Mouse (Mus musculus): ENCODE measurements around the gene Fgf18.

Gene Fgf18

DNA sequence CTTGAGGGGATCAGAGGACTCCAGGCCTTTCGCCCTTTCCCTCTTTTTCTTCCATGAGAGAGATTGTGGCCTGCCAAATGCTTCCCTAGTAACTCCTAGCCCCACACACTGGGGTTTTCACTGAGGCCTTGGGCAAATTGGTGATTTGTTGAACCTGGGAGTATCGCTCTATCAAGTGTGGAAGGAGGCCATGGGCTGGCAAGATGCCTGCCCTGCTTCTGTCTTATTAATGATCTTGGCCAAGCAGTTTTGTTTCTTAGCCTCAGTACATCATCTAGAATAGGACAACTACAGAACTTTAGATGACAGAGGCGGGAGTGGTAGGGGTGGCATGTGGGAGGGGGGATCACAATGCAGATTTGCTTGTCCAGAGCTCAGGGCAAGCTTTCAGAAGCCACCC is 31.4 kb downstream of the Fgf18 start:
- no peak for DNase-seq (ENCODE audit: low read depth)

DNA sequence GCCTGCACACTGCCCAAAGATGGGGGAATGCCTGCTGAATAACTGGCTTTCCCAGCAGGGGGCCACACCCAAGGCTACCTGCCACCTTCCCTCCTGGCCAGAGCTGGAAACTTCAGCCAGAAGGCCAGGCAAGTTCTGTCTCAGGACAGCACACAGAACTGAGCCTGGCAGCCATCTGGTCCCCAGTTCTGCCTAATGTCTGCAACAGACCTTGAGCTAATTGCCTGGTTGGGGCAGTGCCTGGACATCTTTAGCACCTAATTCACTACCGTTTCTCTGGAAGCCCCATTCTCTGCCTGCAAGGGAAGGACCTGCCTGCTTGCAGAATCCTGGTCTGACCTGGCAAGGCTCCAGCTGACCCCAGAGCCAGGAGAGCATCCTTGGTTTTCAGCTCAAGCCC is 34.8 kb downstream of the Fgf18 start:
- no peak for DNase-seq (ENCODE audit: low read depth)

DNA sequence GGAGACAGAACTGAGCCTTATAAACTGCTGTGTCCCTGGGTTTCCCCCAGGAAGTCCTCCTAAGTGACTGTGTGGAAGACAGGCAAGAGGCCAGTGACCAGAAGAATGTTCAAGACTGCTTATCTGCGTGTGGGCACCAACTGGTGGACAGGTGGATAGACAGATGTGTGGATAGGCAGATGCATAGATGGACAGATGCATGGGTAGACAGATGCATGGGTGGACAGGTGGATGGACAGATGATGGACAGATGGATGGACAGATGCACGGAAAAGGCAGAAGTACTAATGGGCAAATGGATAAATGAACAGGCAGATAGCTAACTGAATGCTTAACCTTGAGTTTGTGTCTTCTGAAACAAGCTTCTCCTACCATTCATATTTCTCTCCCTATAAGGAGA is 37.1 kb downstream of the Fgf18 start:
- no peak for DNase-seq (ENCODE audit: low read depth)

DNA sequence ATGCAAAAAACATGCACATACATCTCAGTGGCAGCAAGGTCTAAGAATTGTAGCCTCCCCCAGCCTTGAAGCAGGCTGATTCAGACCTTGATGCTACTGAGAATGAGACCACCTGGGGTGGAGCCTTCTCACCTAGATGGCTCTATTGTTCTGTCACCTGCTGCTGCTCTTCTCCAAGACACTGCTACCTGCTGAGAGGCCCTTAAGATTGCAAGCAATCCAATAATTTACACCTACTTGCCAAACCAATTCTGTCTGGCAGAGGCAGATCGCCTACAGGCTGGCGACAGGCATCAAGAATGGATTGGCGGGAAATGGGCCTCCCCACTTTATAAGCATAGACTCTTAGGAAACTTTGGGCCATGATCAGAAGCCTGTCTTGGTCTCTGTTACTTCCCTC is 39.7 kb downstream of the Fgf18 start:
- no peak for DNase-seq (ENCODE audit: low read depth)

DNA sequence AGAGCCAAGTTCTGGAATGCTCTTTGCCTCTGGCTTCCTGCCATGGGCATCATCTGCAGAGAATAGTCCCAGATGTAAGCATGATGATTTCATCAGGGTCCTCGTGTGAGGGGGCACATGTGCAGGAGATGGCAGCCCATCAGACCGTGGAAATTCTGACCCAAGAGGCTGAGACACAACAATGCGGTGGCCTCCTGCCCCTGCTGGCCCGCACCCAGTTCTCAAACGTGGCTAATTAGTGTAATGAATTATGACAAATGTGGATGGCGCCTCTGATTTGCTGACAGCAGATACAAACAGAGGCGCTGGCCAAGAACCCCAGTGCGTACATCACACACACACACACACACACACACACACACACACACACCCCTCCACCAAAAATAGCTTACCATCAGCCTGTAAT is 42.3 kb downstream of the Fgf18 start:
- no peak for DNase-seq (ENCODE audit: low read depth)

DNA sequence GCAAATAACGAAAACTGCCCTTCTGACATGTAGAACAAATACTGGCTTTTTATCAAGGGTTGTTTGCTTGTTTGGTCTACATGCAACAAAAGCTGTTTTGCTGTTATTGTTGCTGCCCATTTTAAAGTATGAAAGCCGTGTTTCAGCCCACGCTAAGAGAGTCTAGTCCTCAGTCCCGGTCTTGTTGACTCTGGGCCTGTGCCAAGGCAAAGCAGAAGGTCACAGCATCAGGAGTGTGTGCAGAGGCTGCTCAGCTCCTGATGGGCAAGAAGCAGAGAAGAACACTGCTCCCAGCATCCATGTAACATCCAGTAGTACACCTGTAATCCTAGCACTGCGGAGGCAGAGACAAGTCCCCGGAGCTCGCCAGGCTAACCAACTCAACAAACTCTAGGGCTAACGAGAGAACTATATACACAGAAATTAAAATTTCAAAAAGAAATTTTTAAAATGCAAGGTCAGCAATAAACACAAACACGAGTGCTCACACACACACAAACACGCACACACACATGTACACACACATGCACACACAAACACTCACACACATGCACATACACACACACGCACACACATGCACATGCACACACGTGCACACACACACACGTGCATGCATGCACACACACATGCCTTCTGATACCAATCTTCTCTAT is 43.8 kb downstream of the Fgf18 start:
- DNase-seq (ENCODE audit: low read depth): no peak

DNA sequence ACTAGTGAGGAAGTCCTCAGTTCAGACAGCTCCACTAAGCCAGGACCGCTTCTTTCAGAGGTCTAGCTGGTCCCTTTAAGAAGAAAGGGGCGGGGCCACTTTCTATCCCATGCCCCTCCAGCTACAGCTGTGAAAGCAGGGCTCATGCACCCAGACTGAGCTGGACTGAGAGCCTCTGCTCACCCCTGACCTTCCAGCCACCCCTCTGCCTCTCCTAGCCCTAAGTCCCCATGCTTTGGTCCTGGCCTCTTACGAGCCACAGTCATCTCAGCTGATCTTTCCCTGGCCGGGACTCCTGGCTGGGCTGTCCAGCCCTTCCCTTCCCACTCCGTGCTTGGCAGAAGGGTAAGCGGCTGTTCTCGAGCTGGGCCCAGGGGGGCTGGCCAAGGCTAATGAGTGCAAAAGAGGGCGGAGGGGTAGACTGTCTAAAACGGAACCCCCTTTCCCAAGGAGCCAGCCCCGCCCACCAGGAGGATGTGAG is 47.1 kb downstream of the Fgf18 start:
- DNase-seq (ENCODE audit: low read depth): no peak

DNA sequence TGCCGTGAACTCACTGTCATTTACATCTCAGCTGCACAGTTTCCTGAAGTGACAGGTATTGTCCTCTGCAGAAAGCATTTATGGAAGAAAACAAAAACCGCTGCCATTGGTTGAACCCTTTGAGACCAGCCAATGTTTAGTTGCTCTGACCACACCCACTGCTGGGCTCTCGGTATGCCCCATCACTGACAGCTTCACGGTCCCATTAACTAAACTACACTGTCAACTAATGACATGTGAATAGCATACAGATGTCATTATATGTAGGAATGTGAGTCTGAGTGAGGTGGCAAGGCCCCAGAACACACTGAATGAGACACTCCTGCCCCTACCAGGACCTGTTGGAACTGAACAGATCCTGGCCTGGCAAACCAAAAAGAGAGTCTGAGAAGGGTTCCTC is 47.8 kb downstream of the Fgf18 start:
- DNase-seq (ENCODE audit: low read depth): no peak

DNA sequence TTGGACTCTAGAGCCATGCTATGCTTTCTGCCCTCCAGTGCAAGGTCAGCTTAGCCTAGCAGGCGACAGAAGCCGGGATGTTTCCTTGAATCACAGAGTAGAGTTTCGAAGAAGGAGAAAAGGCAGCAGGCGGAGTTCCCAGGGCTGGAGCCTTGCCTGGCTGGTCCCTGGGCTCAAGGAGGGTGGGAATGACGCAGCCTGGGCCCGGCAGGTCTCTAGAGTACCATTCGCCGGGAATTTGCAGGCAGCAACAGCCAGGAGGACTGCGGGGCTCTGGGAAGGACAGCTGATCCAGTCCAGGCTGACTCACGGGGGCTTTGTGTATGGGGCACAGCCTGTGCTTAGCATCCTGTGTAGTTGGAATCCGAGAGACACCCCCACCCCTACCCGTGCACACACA is 48.8 kb downstream of the Fgf18 start:
- DNase-seq (ENCODE audit: low read depth): no peak

DNA sequence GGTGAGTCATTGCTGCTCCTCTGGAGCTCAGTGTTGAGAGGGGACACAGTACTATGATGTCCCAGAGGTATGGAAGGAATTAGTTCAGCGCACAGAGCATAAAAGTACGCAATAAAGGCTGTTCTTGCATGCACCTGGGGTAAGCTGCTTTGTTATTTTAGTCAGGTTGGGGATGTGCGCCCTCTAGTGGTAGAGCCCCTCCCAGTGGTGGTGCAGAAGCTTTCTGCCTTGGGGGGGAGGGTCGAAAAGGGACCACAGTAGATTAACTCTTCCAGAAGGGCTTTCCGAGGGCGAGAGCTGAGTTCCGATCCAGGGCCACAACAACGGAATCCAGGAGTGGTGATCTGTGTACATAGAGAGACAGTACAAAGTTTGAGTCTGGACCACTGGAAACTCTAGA is 49.3 kb downstream of the Fgf18 start:
- no peak for DNase-seq (ENCODE audit: low read depth)

DNA sequence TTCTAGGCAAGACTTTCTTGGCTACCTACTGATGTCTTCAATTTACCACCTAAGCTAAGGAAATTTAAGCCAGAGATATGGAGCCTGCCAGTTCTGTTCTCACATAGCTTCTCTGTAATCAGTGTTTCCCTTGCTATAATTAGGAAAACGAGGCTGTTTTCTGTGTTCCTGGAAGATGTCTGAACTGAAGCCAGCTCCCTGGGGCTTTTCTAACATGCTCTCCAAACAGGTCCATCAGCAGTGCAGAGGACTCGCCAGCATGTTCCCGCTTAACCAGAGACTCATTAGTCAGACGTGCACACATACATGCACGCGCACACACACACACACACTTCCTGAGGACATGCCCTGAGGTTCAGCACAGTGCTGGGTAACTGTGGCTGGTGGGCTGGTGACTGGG is 57.3 kb downstream of the Fgf18 start:
- no peak for DNase-seq (ENCODE audit: low read depth)

DNA sequence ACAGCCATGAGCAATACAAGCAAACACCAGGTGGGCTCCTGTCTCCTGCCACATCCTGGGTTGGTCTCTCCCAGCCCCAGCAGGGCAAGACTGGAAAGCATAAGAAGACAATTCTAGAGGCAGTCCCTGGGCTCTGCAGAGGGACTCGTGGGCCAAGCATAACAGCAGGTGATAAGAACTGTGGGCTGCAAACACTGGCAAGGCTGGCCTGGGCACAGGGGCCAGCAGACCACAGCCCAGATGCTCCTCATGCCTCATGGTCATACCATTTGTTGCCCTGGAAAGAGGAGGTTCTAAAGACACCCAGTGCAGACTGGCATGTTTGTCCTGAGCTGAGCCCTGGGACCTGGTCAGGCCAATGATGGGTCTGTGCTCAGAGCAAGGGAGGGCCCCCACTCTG is 59.0 kb downstream of the Fgf18 start:
- DNase-seq (ENCODE audit: low read depth): no peak

DNA sequence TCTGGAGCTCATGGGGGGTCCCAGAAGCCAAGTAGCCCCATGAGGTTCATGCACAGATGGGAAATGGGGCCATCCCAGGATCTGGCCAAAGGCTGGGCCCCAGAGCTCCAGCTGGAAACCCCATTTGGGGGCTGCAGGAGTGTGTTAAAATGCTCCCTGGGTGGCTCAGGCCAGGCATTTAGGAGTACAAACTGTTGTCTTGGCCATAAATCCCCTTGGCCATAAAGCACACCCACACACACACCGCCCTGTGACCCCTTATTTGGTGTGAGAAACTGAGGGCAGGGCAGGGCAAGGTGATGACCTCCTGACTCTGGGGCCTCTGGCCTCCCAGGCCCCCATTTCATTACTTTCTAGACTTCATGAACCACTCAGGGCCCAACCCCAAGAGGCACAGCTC is 61.2 kb downstream of the Fgf18 start:
- no peak for DNase-seq (ENCODE audit: low read depth)

DNA sequence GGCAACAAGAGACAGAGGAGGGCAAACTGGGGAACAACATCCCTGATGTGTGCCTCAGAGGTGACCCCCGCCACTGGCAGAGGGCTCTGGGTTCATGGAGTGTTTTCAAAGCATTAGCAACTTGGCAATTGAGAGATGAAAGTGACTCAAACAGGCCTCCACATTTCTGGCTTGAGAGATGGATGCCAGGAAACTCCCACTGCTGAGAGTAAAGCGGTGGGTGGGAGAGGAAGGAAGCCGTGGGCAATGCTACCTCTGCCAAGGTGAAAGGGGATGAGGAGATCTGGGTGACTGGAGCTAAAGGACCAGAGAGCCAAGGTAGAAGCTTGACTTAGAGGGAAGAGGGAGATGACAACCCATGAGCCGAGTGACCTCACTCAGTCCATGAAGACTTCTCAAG is 61.7 kb downstream of the Fgf18 start:
- DNase-seq (ENCODE audit: low read depth): no peak

DNA sequence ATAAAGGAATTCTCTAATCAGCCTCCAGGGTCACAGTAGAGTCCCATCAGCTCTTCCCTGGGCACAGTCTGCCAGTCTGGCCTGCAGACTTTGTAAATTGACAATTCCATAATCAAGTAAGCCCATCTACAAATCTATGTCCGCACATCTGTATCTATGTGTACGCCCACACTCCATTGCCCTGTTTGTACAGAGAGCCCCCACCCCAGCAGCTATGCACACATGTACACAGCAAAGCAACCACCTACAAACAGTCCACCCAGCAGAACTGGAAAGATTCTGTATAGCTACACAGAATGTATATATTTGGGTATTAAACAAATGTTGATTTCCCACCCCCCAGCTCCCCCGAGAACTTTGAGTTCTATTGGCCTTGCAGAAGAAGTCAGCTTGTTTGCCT is 62.1 kb downstream of the Fgf18 start:
- DNase-seq (ENCODE audit: low read depth): no peak

DNA sequence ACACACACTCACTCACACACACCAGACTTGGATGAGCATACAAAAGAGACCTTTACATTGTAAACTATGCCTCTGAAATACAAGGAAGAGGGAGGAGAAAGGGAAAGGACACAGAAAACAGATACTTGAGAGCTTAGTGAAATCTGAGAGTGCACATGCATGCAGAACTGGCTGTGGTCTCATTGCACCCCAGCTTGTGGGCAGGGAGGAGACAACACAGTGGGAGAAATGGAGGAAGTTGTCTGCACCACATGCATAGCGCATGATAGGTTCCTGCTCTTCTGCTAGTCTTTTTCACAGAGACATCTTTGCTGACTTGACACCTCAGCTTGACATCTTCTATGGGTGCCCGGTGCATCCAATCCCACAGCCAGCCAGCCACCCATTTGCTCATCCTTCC is 63.2 kb downstream of the Fgf18 start:
- no peak for DNase-seq (ENCODE audit: low read depth)

DNA sequence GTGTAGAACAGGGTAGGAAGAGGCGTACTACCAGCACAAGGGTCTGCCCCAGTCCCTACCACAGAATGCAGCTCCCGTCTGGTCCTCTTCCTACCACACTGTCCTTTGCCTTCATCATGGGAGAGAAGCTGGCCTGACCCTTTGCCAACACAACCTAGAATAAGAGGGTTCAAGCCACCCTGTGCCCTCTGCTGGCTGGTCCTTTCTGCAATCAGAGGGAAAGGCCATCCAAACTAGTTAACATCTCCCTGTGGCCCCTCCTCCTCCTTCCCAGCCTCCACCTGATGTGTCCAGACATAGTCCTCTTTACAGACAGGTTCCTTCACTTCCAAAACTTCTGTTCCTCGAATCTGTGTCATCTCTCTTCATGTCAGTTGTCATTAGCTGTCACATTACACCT is 66.0 kb downstream of the Fgf18 start:
- no peak for DNase-seq (ENCODE audit: low read depth)

DNA sequence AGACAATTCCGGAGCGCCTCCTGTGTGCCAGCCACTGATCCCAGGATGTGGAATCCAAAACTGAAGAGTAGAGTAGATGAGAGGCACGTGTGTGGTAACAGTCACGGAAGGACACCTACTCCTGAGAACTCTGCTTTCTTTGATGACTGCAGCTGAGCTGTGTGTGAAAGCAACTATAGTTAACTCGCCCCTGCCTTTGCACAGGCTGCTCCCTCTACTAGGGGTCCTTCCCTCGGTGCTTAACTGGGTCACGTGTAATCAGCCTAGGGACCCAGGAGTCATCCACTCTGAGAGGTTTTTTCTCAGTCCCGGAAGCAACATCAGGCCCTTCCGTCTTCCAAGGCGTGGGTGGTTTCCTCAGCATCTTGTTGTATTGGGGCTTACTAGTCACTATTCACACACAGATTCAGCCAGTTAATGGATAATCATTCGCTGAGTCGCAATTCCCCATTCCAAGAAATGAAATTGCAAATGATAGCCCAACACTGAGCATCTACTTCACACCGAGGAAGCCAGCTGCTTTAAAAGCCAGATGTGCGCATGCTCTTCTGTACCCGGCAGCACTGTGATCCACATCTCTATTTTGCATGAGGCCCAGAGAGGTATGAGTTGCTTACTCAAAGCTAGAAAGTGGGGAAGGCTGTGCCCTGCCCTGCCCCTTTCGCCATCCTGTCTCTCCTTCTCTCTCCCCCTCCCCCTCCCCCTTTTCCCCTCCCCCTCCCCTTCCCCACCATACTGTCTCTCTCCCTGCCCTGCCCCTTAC is 67.0 kb downstream of the Fgf18 start:
- DNase-seq (ENCODE audit: low read depth): no peak

DNA sequence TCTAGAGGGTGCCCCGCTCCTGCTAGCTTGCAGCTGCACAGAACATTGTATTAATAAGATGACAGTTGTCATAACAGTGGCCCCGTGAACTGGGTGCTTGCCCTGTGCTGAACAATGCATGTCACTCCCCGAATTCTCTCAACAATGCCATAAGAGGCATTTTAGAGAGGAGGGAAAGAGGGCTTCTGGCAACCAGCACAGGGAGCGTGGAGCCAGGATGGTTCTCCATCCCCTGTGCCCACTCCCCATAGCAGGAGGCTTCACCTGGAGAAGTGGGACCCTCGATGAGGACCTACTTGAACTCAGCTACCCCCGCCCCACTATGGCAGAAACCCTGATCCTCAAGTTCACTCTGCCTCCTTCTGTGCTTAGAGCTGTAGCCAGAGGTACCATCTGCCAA is 67.8 kb downstream of the Fgf18 start:
- no peak for DNase-seq (ENCODE audit: low read depth)

DNA sequence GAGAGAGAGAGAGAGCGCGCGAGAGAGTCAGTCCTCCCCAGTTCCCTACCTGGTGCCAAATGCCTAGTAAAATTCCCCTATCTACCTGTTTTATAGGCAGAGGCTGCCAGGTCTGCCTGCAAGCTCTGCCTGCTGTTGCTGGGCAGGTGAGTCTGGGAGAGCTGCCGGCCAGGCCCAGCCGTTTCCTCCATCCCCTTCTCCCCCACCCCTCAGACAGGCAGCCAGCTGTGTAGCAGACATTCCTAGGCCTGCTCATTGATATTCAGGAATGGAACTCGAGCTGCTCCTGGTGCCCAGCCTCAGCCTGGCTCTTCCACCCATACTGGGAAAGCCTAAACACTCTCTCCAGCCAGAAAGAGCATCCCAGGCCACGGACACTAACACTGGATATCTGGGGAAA is 69.2 kb downstream of the Fgf18 start:
- no peak for DNase-seq (ENCODE audit: low read depth)

DNA sequence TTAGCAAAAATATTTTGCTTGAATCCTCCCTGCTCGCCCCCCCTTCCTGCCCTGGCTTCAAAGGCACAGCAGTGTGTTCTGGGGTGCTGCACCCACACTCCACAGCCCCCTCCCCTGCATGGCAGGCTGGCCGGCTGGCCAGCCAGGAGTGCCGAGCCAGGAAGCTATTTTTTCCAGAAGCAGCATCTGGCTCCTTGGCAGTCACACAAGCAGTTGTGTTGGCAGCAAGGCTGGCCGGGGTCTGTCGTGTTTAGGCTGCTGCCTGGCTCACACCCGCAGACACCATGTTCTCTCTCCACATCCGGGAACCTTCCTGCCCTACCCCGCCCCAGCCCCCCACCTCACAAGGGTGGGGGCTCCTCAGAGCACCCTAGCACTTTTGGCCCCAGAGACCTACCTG is 71.9 kb downstream of the Fgf18 start:
- DNase-seq (ENCODE audit: low read depth): no peak

DNA sequence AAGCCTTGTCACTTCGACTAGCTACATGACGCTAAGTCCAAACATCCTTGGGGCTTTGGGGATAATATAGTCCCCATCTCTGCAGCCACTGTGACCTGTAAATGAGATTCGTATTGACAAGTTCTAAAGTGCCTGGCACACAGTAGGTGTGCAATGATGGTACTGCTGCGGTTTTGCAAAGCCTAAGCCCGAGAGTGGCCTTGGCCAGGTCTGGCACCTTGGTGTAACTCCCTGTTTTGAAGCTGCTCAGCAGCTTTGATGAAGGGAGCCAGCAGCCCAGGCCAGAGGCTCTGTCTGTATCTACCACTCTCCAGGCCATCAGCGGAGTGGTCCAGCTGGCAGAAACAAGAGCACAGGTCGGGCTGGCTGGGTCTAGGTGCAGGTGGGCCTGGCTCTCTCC is 72.7 kb downstream of the Fgf18 start:
- no peak for DNase-seq (ENCODE audit: low read depth)

DNA sequence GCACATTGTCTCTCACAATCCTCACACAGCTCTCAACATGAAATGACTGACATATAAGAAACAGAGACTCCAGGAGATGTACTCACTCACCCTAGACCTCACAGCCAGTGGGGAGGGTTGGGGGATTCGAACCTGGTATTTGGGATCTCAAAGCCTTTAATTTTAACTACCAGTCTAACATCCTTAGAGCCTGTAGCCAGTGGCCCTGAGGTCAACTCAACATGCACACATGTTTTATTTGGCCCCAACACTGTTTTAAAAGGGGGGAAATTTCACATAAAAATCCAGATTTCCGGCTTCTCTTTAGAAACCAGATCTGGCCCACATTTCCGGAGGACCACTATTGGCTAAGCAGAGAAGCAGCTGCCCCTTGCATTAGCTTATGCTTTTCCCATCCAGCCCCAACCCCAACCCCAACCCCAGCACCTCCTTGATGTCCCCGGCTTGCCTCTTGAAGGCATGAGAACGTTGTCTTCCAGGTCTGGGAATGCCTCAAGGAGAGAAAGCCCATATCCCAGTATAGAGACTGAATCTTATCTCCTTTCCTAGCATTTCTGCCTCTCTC is 75.8 kb downstream of the Fgf18 start:
- DNase-seq (ENCODE audit: low read depth): no peak

DNA sequence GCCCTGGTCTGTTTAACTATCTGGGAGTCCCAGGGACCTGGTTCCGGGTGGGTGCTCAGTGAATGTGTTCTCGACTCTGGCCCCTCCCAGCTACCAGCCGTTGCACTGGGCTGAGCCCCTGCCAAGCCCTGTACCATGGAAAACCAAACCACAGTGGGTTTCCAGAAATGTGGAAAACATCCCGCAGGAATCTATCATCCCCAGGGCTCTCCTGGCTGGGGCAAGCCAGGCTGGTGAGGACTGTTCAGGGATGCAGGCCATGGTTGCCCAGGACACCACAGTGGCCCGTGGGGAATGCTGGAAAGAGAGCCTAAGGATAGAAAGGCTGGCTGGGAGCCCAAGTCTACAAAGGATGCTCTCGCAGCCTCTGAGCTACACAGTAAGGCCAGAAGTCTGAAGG is 76.7 kb downstream of the Fgf18 start:
- no peak for DNase-seq (ENCODE audit: low read depth)
